Mouse (Mus musculus) T-helper 1 cell (primary cell): Measurements from ENCODE around the gene Gm49322.
"Not testable (repeated sequence)": the region's sequence is repeated elsewhere in the genome, so short reads cannot be mapped to it uniquely, and the experiment has no call there.

ENCODE experiments used
- in situ Hi-C: fragments of 300-600 bp; cut with MboI, MseI; formaldehyde crosslinking; loops from one replicate; pipeline ENCODE4 v1.15.1; 2025; ENCODE audit warnings: high pct_unique_total_duplicates

The Gm49322 gene

DNA sequence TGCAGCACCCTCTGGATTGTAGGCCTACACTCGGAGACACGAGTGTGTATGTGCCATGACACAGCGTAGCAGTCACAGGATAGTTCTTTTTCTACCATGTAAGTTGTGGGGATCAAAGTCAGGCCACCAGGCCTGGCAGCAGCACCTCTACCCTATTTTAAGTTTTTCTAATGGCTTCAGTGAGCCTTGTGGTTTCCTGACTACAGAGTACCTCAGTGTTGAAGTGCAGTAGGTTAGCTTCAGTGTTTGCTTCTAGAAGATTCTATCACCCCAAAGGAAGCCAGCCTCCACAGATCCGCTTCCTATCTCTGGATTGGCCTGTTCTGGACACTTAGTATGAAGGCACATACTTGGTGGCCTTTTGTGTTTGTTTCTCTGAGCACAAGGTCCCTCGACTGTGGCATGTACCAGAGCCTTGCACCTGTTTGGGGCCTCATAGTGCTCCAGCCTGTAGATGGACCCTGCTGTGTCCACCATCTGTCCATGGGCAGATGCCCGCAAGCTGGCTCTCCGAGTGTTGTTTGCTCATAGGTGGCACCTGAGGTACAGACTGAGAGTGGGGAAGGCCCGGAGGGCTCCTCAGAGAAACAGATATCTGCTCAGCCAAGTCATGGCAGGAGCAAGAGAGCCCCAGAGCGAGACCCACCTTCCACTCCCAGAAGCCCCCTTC, 4.4 kb downstream of the Gm49322 start:
- in situ Hi-C loops, result no loop called here

DNA sequence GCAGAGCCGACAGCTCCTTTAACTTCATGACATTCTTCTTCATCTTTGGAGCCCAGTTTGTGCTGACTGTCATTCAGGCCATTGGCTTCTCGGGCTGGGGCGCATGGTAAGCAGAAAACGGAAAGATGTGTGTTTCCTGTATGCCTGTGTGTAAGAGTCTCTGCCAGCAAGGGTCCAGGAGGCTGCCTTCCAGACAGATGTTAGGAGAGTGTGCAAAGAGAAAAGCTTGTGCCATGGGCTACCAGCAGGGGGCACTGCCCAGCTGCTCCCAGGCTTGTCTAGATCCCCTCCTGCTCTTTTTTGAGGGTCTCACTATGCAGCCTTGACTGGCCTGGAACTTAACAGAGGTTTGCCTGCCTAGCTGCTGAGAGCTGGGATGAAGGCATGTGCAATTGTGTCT, 5.2 kb downstream of the Gm49322 start:
- in situ Hi-C loops, result no loop called here

DNA sequence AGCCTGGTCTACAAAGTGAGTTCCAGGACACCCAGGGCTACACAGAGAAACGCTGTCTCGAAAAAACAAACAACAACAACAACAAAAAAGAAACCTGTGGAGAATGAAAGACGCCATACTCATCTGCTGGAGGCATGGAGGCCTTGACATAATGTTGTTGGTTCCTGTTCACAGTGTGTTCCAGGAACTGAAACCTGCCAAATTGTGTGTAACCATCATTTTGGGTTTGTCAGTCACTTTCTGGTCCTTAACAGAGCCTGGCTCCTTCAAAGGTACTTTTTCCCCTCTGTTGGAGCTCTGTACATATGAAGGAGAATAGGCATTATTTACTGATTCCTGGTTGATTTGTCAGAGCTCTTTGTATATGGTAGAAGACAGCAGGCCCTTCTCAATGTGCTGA, 6.1 kb downstream of the Gm49322 start:
- in situ Hi-C loops, result no loop called here

DNA sequence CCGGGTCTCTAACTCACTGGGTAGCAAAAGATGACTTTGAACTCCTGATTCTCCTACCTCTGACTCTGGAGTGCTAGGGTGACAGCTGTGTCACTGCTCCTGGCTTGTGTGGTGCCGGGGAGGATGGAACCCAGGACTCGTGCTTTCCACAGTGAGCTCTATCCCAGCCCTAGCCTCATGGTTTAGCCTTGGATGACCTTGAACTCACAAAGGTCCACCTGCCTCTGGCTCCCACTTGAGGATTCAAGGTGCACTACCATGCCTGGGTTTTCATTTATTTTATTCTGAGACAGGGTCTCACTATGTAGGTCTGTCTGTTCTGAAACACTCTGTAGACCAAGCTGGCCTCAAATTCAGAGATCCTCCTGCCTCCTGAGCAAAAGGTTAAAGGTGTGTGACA, 8.0 kb downstream of the Gm49322 start:
- in situ Hi-C loops, result no loop called here

DNA sequence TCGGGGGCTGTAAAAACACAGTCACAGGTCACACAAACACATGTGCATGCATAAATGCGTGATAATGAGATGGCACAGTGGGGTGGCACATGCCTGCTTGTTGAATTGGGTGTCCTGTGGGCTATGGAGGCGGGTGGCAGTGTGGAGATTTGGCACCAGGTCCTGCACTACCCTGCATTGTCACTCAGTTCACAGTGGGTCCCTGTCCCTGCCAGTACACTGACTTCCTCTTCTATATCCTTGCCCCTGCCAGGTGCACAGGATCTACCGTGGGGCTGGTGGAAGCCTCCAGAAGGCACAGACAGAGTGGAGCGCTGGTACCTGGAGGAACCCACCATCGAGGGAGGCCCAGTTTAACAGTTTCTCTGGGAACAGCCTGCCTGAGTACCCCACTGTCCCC, 8.5 kb downstream of the Gm49322 start:
- in situ Hi-C loops, result no loop called here

DNA sequence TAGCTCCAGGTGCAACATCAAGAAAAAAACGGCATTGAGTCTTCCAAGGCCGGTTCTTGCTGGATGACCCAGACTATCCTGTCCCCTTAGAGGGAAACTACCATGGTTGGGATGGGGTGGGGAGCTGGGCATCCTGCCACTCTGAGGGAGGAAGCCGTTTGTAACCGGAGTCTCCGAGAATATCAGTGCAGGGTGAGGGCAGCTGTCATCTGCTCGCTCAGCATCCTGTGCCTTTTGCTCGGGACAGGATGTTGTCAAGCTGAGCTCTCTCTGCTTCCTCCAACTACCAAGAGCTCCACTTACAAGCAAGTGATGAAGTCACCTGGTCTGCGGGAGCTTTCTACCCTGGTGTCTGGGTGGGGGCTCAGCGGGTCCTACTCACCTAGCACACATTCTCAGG, 12.4 kb downstream of the Gm49322 start:
- in situ Hi-C loops, result no loop called here

DNA sequence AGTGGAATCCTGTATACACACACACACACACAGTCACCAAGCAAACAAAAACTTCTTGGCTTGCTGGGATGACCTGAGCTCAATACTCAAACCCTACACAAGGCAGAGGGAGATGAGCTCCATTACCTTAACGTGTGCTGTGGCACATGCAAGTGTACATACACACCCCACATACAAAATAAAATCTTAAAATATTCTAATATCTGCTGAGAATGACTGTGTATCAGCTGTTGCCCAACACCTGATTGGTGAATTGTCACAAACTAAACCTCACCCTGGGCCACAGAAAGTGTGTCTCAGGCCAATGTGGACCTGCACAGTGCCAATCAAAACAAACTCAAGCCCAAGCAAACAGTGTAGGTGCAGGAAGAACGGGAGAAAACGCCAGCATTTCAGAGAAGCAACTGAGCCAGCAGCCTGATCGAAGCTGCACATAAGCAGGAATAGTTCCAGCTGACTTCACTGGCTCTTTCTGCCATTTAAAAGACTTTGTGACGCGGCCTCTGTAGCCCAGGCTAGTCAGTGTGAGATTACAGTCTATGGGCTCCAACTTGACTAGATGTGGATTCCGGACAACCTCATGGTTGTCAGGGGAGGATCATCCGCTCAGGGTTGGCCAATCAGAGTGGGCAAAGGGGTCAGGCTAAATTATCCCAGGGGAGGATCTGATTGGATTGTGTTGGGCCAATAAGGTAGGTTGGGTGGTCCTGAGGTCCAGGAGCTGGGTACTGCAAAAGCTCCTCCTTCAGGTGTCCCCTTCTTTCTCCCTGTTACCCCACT, 13.8 kb downstream of the Gm49322 start:
- in situ Hi-C loops, result no loop called here

DNA sequence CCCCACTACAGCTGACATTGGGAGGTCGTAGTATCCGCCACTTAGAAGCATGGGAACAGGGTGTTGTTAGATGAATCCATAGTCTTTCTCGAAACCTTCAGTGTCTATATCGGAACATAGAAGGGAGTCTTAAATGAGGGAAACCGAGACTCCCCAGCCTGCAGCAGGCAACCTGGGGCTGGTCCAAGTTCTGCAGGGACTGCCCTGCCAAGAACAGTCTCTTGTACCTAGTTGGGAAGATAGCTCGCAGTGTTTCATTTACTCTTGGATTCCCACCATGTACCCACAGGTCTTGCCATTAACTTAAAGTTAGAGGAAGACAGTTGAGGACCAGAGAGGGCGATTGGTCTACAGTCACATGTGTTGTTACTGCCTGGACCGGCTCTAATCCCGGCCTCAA, 14.5 kb downstream of the Gm49322 start:
- in situ Hi-C loops, result no loop called here

DNA sequence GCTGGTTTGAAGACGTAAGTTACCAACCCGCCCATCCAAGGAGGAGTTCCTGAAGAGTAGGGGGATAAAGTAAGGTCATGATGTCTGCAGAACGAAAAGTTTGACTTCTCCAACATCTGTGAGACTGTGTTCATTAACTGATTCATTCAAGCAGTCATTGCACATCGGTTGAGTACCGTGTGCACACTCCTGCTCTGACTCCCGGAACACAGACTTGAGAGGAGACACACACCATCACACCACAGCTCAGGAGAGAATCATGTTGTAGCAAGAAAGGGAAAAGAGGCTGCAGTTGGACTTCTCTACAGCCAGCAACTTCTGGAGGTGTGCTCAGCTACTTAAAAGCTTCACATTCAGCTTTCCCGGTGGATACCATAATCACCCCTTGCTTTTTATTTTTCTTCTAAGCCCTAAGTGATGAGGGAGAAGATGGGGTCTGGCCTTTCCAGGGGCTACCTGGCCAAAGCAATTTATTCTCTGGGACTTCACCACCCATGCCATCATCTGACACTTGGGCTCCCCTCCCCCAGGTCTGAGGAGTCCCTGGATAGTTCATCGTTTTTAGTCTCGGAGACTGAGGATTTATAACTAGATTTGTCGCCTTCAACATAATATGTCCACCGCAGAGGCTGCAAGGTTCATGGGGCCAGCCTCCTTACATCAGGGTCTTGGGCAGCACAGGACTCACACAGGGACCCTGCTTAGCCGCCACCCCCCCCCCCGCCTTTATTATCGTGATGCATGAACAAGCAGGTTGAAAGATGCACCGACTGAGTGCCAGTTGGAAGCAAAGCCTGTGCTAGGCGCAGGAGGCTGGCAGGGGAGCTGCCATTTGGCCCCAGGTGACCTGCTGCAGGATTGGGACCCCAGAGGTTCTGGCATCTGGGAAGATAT, 15.2 kb downstream of the Gm49322 start:
- in situ Hi-C loops, result no loop called here

DNA sequence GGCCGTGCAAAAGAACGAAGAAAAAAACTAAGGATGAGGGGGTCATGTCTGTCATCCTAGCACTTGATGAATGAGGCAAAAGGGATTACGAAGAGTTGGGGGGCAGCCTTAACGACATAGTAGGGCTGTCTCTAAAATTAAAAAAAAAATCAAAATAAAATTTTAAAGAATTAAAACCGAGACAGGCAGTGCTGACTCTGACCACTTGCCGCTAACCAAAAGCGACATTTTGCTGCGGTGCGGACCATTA, 15.8 kb downstream of the Gm49322 start:
- in situ Hi-C loops, result no loop called here

DNA sequence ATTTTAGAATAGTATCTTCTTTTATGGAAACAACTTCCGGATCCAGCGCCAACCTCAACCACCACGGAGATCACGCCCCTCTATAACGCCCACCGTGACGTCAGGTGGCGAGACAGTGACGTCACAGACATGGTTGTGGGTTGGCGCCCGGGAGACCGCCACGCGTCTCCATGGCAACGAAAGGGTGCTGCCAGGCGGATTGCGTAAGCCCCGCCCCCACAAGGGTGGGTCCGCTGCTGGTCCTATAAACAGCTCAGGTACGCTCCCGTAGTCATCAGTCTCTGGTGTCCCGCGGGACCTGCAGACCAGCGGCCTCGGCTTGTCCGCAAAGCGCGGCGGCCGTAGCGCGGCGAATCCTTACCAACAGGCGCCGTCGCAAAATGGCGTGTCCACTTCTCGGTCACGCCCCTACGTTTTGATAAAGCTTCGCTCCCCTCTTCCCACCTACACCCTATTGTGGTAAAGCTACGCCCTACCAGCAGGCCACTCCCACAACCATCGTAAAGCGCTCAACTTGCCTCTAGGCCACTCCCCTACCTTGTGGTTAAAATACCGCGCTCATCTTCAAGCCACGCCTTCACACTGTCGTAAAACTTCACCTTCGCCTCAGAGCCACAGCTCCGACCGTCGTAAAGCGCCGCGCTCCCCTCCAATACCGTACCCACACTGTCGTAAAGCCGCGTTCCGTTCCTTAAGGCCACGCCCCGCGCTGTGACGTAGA, 16.3 kb downstream of the Gm49322 start:
- in situ Hi-C loops, result no loop called here

DNA sequence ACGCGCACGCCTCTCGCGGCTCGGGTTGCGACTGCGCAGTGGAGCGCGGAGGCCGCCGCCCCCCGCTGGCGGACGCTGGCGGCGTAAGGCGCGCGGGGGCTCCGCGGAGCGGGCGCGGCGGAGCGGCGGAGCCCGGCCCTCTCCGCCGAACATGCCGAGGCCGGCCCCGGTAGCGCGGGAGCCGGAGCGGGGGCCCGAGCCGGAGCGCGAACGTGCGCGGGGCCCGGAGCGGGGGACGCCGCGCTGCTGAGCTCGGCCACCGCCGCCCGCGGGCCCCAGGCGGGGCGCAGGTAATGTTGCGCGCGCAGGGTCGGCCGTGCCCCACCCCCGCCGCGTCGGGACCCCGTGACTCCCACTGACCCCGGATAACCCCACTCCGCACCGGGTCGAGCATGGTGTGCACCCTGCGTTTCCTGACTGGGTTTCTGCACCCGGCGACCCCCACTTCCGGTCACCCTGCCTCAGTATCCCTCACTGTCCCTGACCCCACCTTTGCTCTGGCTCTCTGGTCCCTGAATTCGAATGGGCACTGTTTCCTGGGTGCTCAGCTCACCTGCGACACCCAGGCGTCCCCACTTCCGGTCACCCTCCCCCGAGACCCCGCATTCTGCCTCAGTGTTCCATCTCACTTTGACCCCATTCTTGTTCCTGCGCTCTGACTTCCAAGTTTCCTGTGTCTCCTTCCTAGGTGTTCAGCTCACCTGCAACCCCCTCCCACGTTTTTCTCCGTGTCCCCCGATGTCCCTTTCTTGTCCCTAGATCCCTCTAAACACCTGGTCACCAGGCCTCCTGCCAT, 17.0 kb downstream of the Gm49322 start, which contains the start of gene Csnk1g2:
Gene Csnk1g2, plus strand, starts transcription at position 178 of the 796 bp plus-strand sequence.
- in situ Hi-C loops, result no loop called here

DNA sequence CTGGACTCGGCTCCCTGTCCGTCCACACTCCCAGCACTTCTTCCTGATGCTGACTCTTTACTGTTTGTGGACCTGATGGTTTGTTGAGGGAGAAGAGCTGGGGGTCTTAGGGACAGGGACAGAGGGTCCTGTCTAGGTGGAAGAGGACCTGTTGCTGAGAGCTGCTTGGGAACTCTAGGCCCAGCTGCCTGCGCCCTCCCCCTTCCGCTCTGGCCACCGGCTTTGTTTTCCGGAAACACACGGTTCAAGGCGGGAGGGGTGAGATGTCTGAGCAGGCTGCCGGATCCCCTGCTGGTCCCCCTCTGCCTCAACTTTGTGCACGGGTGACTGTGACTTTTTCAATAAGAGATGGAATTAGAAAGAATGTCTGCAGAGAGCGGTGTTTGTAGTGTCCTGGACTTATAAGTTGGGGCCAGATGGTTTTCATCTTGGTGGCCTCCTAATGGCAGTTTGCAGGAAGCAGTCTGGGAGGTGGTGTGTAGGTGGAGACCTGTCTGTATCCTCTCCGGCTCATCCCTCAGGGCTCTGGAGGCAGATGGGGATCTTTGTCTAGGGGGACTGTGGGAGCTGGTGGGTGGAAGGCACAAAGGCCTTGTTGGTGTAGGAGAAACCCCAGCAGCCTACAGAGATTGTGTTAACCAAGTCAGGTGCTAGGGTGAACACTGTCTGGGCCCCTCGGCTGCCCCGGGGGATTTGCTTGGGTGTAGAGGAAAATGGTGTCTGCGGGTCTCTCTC, 17.8 kb downstream of the Gm49322 start:
- in situ Hi-C loops, result no loop called here

DNA sequence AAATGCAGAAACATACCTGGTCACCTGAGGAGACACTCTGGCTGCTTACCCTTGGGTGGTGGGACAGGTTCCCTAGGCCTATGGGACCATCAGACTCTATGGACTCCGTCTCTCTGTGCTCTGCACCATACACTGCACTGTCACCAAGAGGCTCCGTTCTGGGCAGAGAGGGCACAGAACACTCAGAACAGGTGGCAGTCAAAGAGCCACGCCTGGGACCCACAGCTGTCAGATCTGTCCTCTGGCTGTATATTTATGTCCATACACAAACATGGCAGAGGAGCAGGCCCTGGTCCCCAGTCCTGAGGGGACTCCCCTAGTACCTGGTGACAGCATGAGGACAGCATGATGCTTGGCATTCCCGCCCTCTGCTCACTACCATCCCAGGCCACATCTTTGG, 19.9 kb downstream of the Gm49322 start:
- in situ Hi-C loops, result no loop called here

DNA sequence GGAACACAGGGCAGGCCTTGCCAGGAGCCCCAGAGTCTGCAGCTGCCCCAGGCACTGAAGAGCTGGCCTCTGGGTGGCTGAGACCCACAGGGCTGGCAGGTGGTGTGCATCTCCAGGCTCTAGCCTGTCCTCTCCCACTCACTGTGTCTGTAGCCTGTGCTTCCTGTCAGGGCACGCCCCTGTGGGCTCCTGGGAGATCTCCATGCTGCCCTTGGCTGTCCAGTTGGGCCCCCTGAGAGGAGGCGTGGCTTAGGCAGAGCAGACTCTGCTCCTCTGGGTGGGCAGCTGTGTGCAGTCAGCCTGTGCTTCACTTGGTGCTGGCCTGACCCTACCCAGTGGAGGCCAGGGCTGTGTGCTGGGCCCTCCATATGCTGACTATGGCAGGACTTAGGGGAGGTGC, 21.9 kb downstream of the Gm49322 start:
- in situ Hi-C loops, result no loop called here

DNA sequence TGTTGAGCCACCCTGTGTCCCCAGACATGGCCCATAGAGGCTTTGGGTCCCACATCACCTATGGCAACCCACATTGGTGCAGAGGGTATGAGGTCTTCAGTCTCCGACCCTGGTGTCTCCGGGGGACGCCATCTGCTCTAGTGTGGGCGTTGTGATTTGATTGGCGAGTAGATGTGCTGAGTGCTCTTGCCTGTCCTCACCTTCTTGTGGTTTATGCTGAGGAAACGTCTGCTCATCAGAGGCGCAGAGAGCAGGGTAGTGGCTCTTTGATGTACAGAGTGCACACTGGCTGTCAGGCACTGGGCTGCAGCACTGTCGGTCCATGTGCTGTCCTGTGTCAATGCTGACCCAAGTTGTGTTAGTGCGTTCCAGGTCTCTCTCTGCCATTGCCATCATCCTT, 23.1 kb downstream of the Gm49322 start:
- in situ Hi-C loops, result no loop called here

DNA sequence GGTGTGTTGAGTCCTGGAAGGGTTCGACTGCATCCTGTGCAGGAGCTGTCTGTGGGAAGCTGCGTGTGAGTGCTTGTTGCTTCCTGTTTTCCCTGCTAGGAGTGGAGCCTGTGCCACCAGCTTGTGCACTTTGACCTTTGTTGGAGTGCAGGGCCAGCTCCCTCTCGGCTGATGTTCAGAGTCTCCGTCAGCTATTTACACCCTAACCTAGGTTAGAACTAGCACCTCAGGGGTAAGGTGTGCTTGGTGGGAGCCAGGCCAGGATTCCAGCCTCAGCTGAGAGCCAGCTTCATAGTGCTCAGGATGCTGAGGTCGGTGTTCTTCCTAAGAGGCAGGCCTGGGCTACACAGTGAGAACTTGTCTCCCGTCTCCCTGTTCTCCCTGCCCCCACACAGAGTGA, 29.5 kb downstream of the Gm49322 start:
- in situ Hi-C loops, result no loop called here

DNA sequence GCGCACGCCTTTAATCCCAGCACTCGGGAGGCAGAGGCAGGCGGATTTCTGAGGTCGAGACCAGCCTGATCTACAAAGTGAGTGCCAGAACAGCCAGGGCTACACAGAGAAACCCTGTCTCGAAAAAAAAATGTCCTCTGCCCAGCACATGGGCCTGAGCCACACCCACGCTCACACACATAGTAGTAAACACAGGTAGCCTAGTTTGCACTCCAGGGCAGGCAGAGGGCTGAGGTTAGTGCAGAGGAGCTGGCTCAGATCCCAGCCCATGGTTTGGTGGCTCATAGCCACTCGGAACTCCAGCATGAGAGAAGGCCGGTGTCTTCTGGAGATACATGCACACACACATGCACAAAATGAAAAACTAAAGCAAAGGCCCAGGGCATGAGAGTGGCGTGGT, 41.1 kb downstream of the Gm49322 start:
- in situ Hi-C loops, result no loop called here

DNA sequence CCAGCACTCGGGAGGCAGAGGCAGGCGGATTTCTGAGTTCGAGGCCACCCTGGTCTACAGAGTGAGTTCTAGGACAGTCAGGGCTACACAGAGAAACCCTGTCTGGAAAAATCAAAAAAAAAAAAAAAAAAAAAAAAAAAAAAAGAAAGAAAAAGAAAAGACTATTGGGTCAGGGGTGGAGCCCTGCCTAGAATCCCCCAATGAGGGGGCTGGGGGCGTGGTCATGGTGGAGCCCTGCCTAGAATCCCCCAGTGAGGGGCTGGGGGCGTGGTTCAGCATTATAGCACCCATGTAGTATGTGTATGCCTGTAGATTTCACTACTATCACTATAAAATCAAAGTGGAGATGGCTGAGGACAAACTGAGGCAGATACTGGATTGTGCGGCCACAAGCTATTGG, 44.1 kb downstream of the Gm49322 start:
- in situ Hi-C loops, result not testable (repeated sequence)

DNA sequence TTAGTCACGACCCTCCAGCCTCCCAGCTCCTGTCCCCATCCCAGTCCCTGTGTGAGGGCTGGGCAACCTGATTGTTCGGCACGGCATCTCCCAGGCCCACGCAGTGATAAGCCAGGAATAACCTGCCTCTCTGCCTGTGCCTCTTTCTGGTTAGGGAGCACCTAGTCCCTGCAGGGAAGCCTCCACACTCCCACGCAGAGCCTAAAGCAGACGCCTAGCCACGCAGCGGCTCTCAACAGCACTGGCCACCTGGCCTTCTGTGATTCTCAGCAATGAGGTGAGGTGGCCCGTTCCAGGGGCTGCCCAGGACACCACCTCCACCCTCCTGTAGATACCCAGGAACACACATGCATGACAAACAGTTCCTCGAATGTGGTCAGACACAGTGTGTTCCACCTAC, 44.6 kb downstream of the Gm49322 start:
- in situ Hi-C loops, result no loop called here
